Mouse (Mus musculus): ENCODE measurements around the gene Fam193a.
A peak's percentile ranks its signal among the peaks of the same experiment; 100 is the strongest.

The Fam193a gene

DNA sequence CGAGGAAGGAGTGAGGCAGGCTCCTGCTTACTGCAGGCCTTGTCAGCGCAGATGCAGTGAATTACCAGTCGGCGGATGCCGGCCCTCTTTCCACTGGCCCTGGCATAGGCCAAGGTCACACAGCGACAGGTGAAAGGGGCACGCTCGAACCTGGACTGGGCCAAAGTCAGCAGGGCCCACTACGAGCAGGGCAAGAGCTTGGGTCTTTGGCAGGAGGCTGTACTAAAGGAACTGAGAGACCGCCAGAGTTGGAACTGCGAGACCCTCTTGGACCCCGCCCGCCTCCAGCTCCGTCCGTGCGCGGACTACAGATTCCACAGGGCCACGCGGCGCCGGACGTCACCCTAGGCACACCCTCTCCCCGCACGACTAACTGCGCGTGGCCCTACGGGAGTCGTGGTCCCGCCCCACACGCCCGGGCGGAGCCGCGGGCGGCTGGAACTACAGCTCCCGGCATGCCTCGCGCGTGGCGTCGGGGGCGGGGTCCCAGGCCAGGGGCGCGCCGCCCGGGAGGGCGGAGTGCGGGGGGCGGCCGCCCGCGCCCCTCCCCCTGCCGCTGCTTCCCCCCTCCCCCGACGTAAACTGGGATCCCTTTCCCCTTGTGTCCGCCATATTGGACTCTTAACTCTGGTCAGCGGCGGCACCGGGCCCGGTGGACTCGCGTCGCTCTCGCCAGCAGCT is at the start of gene Fam193a:
Fam193a (plus strand) TSS at position 593 of the 681 bp plus-strand sequence.
- peak; percentile 97 for DNase-seq

DNA sequence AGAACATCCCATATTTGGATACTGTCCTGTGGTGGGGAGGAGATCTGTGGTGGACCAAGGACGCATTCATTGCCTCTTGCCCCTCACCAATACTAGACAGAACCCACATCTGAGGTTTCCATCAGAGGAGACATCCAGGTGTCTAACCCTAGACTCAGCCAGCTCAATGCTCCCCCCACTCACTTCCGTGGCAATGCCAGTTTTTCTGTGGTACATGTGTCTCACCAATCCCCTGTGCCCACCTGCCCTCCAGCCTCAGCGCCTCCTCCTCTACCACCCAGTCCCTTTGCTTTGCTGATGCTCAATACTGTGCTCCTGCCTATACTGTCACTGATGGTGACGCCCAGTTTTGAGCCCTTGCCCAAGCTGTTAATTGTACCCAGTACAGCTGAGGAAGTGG is 48.5 kb upstream of the Fam193a start:
- DNase-seq = no peak

- no peak for DNase-seq
Measured at GRCm38 (mm10) chr5:34325286-34325685, 44.4 kb upstream of the Fam193a start.

DNA sequence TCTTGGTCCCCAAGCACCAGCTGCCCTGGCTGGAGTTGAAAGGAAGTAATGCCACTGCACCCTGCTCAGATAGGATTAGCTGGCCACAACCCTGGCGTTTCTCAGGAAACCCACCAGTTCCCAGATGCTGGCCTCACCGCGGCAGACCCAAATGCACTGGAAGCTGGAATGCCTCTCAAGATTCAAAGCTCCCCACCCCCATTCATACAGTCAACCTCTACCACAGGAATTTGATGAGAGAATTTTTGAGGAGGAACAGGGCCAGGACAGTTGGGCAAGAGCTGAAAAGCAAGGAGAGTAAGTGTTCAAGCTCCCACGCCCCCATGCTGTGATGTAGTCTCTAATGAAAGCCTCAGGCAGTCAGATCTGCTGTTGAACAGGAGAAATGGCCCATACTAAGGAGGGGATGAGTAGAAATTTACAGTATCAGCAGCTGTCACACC is 43.5 kb upstream of the Fam193a start:
- peak; percentile 48 for DNase-seq

DNA sequence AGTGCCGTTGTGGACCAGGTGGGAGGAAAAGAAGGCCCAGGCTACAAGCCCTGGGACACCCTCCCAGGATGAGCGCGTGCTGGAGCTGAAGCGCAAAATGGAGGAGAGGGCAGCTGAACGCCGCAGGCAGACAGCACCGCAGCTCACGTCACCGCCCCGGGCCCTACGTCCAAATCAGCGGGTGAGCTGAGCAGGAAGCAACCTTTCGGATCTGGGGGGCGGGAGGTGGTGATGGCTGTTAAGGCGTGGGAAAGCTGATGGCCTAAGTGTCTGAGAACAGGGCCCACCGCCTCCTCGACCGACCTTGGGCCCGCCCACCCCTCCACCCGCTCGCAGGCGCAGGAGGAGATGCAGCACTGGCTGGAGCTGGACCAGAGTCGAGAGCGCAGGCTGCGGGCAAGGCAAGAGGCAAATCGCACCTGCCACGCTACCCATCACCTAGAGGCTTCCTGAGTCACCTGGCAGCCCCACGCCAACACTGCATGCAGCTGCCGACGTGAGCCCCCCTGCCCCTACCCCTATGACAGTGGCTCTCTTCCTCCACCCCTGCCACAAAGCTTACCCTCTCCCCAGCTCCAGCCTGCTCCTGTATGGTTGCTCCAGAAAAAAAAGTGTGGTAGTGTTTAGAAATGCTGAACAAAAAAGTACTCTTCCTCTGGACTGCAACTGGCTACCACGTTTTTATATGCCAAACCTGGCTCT is 42.7 kb upstream of the Fam193a start:
- DNase-seq = peak; percentile 45

GRCm38 (mm10) chr5:34330136-34330535 is 39.6 kb upstream of the Fam193a start:
- DNase-seq = no peak

DNA sequence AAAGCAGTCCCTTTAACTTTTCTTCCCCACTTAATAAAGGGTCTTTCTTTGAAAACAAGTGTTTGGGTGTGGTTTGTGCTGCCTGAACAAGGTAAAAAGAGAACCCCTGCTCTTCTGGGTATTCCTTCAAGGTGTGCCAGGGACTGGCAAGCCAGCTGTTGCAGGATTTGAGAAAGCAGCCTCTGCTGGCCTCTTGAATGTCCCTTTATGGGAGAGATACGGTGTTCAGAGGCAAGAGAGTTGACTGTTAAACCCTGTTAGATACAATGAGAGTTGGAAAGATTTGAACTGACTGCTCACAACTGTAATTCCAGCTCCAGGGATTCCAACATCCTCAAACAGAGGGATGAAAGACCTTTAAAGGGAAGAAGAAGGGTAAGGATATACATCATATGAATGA is 35.7 kb upstream of the Fam193a start:
- no peak for DNase-seq

DNA sequence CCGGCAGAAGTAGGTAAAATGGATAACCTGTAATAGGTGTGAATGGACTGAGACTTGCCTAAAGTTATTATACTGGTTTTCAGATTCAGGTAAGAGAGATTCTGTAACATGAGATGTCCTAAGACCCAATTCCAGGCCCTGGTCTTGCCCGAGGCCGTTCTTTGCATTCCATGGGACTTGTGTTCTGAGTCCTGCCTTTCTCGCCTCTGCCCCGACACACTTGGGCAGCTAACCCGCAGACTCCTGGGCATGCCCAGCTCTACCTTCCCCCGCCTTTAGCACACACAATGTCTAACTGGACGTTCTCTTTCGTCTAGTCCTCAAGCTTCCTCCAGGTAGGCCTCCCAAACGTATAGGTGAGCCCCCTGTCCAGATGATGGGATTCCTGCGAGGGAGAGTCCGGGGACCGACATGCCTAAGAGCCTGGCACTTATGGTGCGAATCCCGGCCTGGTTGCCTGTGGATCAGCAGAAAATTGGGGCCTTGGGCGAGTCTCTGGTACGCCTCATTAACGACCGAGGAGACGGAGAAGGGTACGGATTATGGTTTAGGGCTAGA is 34.1 kb upstream of the Fam193a start:
- DNase-seq = no peak

- peak; percentile 99 for DNase-seq
Measured at GRCm38 (mm10) chr5:34336097-34336774, 33.5 kb upstream of the Fam193a start, which contains the start of gene Rnf4. Gene Rnf4 (plus strand): TSS chr5:34336289.

DNA sequence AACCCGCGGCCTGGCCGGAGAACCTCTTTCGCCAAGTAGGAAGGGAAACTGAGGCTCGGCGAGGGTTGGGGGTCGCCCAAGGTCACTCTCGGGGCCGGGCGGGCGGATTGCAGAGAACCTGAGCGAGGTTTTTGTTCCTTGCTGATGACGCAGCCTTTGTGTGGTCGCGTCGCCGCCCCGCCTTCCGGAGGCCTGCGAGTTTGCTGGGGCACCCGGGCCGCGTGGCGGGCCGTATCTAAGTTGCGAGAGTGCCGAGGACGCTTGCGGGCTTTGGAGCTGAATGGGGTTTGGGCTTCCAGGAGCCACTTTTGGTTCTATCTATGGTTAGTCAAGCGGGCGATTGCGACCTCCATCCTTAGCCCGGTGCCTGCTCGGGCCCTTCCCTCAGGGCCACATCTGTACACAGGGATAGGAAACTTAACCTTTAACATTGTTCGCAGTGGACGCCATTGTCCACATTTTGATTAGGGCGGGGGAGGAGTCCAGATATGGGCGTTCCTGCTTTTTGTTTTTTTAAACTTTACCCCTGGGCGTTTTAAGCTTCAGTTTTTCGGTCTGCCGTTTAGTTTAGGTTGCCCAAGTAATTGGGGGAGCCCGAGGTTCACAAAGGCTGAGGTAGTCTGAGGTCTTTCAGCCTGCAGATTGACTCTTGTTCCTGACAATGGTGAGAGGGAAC is 32.8 kb upstream of the Fam193a start:
- peak; percentile 73 for DNase-seq

- DNase-seq = no peak
Measured at GRCm38 (mm10) chr5:34340246-34340645, 29.5 kb upstream of the Fam193a start.

- no peak for DNase-seq
Measured at GRCm38 (mm10) chr5:34352084-34352631, 17.6 kb upstream of the Fam193a start.

DNA sequence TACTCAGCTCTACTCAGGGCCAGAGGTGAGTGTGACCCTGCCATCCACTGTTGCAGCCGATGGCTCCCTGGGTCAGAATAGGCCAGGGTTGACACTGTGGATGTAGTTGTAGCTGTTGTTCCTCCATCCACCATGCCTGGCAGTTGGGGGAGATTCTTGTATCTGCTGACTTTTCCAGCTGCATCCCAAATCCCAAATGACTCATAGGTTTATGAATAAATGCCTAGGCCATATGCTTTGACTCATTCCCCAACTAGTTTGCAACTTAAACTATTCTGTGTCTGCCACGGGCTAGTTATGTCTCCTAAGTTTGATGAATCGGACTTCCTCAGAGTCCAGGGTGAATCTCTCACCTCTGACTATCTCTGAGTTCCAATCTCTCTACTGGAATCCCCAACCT is 9.5 kb upstream of the Fam193a start:
- DNase-seq = no peak

GRCm38 (mm10) chr5:34363115-34363514 is 6.6 kb upstream of the Fam193a start:
- no peak for DNase-seq

- peak; percentile 2 for DNase-seq
Measured at GRCm38 (mm10) chr5:34368551-34369290, 1.0 kb upstream of the Fam193a start.

DNA sequence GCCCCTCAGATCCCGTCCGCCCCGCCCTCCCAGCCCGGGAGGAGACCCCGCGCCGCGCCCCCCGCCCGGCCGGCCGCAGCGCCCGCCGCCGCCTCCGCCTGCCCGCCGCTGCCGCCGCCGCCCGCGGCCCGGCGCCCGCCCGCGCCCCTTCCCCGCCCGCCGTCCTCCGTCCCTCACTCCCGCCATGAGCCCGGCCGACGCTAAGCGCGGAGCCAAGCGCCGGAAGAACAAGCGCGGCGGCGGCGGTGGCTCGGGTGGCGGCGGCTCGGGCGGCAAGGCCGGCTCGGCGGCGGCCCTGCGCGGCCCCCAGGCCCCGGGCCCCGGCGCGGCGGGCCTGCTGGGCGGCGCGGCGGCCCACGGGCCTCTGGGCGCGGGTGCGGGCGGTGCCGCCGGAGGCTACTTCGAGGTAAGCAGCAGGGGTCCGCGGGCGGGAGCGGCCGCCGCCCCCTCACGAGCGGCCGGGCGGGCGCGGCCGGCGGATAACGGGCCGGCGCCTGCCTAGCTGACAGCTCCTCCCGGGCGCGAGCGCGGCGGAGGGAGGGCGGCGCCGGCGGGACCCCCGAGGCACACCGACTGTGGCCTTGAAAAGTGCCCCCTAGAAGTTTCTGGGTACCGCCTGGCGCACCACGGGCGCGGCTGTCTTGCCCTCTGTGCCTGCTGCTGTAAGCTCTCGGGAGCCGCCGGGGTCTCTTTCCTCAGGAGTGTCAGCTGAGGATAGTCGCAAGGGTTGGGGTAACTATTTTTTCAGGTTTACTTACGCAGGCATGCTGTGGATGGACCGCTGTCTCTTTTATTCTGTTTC is 490 bp downstream of the Fam193a start:
- DNase-seq = peak; percentile 45

DNA sequence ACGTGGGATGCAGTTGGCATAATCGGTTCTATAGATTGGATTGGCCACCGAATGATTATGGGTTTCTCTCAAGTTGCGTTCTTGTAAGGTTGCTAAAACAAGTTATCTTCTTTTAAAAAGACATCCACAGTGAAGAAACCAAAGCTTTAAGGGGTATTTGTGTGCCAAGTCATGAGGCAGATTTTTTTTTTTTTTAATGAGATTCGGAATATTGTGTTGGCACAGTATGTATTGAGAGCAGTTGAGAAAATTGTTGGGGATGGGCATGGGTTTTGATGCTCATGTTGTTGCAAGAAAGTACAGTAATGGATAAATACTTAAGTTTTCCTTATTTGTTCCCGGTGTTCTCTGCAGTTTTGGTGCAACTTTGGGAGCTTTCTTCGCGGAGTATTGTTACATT is 1.1 kb downstream of the Fam193a start:
- no peak for DNase-seq

GRCm38 (mm10) chr5:34372141-34372540 is 2.4 kb downstream of the Fam193a start:
- DNase-seq = no peak

DNA sequence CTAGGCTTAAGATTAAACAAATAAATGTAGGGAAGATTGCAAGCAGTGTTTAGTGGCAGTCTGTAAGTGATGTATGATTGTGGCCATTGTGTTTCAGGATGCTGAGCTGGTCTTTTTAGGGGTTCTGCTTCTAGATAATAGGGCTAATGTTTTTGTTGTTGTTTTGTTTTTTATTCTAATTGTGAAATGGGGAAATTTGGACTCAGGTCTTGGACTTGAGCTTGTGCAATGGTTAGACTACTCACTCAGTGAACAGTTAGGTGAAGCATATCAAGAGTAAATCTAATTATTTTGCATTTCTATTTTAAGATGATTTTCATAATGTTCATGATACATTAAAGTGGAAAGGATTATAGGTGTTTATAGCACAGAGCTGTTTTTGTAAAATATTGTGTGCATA is 2.8 kb downstream of the Fam193a start:
- DNase-seq = no peak

DNA sequence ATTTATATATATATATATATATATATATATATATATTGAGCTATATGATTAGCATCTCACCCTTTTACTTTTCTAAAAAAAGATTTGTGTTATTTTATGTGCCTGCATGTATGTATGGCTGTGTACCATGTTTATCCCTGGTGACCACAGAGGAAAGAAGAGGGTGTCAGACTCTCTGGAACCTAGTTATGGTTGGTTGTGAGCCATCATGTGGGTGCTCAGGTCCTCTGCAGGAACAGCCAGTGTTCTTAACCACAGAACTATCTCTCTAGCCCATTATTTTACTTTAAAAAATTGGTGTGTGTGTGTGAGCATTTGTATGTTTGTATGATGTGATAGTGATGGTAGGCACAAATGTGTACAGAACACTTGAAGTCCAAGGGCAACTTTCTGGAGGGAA is 9.1 kb downstream of the Fam193a start:
- no peak for DNase-seq

DNA sequence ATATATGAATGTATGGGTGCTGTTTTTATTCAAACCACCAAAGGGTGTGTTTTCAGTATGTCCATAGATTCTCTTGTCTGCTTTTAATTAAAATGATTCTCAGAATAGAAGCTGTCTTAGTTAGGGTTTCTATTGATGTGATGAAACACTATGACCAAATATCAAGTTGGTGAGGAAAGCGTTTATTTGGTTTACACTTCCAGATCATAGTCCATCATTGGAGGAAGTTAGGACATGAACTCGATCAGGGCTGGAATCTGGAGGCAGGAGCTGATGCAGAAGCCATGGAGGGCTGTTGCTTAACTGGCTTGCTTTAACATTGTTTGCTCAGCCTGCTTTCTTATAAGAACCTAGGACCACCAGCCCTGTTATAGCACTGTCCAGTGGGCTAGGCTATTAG is 12.0 kb downstream of the Fam193a start:
- DNase-seq = no peak

All from lung, postnatal 10 days (tissue).